Mouse (Mus musculus) urinary bladder, postnatal 4 days (tissue): ENCODE data around the gene Haus5.

Experiments
- DNase-seq, 2 experiments: peaks; one replicate each; pipeline ENCODE4 v3.0.0; 2021 to 2022; ENCODE audit warnings: low spot score in 2 of 2

Gene Haus5

GRCm38 (mm10) chr7:30664529-30665200 lies at the start of gene Haus5:
Haus5 (minus strand) TSS chr7:30664994.
- DNase-seq: peak; percentile 77 to 92

GRCm38 (mm10) chr7:30711942-30712341 lies 47.1 kb upstream of the Haus5 start, which contains the start of gene Atp4a:
Atp4a (plus strand) TSS chr7:30712209.
- DNase-seq: no peak

- DNase-seq: no peak
Measured at GRCm38 (mm10) chr7:30707441-30707840, 42.6 kb upstream of the Haus5 start.

GRCm38 (mm10) chr7:30706214-30706882 lies 41.6 kb upstream of the Haus5 start:
- DNase-seq: no peak

GRCm38 (mm10) chr7:30698589-30698988 lies 33.8 kb upstream of the Haus5 start, which contains the start of gene 2200002J24Rik:
2200002J24Rik (plus strand) TSS chr7:30698926.
- peak in 1 of 2 experiments; percentile 62 for DNase-seq

DNA sequence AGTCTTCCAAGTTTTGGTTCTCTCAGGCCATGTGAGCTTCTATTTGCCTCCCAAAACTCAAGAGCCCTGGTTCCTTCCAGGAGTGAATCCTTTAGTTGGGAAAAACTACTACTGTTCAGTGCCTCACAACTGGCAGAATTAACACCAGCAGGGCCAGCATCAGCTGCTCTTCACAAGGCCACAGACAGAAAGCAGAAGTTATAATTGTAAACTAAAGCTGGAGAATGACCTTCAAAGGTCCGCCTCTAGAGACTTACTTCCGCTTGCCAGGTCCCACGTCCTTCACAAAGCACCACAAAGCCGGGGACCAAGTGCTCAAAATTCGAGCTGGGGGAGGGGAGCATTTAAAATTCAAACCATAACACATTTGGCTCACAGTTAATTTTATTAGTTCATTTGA lies 33.3 kb upstream of the Haus5 start:
- no peak for DNase-seq

GRCm38 (mm10) chr7:30688325-30688724 lies 23.5 kb upstream of the Haus5 start:
- no peak for DNase-seq

GRCm38 (mm10) chr7:30683425-30683824 lies 18.6 kb upstream of the Haus5 start:
- DNase-seq: no peak

GRCm38 (mm10) chr7:30681897-30682296 lies 17.1 kb upstream of the Haus5 start:
- DNase-seq: peak in 1 of 2 experiments; percentile 32

- no peak for DNase-seq
Measured at GRCm38 (mm10) chr7:30678263-30678975, 13.6 kb upstream of the Haus5 start.

DNA sequence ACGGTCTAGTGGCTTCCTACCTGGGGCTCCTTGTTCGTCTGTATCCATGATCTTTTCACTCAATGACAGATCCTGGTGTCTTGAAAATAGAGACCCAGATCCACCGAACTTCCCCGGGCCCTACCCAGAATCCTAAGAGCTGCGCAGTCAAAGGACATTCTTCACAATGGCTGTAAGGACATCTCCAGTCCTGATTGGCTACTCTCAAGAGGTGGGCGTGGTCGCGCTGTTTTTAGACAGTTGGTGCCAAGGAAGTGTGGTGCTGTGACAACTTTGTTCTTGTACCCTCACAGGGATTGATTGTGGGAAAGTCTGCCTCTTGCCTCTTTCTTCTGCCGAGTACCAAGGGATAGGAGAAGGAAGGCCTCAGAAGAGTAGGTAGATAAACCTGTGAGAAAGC lies 6.7 kb upstream of the Haus5 start, which contains the start of gene Pmis2:
Pmis2 (minus strand) TSS at position 126 of the 400 bp plus-strand sequence.
- DNase-seq: no peak

DNA sequence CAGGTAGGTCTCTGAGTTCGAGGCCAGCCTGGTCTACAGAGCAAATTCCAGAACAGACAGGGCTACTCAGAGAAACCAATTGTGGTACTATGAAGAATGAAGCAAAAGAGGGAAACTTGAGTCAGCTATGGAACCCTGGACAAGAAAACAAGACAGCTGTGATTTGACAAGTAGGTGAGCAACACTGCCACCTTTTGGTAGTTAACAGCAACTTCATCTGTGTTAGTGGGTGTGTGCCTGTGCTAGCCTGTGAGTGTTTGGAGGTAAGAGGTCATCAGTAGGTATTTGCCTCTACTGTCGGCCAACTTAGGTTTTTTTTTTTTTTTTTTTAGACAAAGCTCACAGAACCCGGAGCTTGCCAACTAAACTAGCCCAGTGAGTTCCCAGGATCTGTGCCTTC lies 4.4 kb upstream of the Haus5 start:
- DNase-seq: no peak

- no peak for DNase-seq
Measured at GRCm38 (mm10) chr7:30665321-30665720, 527 bp upstream of the Haus5 start.

DNA sequence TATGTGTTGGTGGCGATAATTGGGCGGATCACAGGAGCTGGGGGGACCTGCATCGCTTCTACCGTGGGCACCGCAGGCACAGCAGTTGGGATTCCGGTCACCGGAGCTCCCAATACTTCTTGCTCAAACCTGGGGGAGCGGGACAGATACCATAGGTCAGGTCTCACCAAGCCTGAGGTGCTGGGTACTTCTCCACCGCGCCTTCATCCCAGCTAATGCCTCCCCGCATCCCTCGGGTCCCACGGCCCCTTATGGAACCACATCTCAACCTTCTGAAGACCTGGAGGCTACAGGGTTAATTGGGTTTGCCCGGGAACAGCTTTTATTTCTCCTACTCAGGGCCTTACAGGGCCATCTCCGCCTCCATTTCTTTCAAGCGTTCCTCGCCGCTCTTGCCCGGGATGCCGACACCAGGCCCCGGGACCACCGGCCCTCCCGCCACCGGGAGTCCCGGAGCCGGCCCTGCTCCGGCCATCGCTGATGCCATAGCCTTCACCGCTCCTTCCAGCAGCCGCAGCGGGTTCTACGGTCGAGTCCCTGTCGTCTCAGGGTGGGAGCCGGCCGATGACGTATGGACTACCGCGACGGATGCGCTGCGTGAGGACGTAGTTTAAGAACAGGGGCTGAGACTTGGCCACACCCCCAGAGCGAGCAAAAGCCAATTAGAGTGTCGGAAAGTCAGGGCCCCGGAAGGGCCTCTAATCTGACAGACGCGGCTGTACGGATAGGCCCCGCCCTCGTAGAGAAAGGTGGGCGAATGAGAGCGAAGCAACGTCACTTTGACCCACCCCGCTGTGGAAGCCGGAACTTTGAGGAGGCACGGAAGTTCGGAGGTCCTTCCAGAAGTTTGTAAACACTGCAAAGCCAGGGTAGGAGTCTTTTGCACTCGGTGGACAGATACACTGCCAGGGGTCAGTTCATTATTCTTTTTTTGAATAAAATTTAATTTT lies 14.9 kb downstream of the Haus5 start, which contains the start of gene Rbm42:
Rbm42 (minus strand) TSS at position 727 of the 950 bp plus-strand sequence.
- DNase-seq: peak; percentile 97

DNA sequence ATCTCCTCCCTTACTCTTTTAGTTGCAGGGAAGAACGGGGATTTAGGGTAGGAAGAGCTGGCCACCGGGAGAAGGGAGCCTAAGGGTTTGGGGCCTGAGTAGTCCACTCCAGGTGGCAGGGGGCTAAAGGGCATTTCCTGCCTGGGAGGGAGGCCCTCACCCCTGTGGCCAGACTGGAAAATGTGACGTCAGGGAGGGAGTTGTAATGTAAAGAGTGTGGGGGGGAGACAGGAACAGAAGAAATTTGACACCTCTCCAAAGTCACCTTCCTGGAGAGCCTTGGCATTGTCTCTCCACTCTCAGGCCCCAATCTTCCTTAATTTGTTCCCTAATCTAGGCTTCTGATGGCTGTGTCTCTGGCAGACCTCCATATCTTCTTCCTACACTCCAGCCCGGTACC lies 25.7 kb downstream of the Haus5 start:
- no peak for DNase-seq

DNA sequence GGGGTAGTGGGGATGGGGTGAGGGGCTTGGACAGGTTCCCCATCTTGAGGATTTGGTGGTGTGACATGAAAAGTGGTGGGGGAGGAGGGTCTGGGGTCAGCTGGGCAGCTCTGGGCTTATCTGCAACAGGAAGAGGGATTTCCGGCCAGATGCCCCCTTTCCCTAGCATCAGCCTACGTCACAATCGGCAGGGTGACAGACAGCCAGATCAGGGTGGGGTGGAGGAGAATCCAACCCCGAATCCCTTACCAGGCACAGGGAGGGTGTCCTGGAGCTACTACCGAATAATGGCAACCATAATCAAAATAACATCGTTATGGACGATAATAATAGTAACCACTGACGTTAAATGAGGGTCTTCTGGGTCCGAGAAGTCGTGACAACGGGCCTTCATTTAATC lies 28.4 kb downstream of the Haus5 start:
- no peak for DNase-seq

DNA sequence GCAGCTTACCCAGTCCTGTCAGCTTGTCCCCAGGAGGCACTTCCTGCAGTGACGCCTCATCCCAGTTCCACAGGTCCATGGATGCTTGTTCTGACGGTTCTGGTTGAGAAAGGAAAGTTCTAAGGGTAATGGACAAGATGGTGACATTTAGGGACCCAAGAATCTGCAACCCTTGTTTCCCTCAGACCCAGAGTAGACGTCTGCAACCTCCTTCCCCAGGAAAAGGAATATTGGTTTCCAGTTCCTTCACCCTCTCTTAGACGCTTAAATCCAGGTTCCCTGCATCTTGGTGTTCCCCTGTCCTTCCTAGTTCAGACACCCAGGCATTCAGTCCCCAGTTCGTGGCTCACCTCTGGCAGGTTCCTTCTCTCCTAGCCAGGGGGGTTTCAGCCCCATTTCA lies 29.0 kb downstream of the Haus5 start, which contains the start of gene Etv2:
Etv2 (minus strand) TSS at position 101 of the 400 bp plus-strand sequence.
- DNase-seq: no peak

DNA sequence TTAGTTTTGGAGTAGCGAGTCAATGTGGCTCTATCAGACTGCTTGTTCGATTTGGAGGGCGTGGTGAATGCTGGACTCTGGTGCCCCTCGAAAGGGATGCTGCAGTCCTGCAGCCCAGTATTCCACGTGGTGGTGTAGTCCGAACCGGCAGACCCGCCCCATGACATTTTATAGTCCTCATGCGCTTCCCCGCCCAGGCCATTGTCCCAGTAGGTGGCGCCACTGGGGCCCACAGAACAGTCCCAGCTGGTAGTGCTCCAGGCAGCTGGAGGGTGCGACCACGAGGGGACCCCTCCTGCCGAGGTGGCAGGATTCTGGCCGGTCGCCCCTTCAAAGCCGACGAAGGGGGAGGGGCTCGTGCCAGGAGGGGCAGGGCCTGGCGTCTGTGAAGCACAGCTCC lies 30.2 kb downstream of the Haus5 start:
- peak; percentile 48 to 72 for DNase-seq

GRCm38 (mm10) chr7:30633762-30634412 lies 30.9 kb downstream of the Haus5 start:
- DNase-seq: no peak

DNA sequence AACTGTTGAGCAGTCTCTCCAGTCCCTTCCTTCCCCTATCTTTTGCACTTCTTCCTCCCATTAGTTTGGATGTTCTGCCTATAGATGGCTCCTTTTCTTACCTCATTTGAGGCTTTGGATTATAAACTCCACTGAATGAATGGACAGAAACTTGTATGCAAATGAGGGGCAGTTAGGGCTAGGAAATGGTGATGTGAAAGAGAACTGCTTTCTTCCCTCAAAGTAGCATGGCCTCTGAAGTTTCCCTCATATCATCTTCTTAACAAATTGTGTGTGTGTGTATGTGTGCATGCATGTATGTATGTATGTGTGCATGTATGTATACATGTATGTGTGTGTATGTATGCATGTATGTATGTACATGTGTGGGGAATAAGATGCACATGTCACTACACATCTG lies 35.8 kb downstream of the Haus5 start:
- DNase-seq: no peak

DNA sequence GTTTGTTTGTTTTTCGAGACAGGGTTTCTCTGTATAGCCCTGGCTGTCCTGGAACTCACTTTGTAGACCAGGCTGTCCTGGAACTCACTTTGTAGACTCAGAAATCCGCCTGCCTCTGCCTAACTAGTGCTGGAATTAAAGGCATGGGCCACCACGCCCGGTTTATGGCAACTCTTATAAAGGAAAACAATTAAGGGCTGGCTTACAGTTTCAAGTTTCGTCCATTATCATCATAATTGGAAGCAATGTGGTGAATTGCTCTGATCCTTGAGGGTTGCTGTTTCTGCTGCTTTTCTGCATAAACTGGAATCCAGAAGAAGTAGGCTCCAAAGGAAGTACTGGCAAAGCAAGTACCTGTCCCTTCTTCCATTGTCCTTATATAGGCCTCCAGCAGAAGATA lies 38.1 kb downstream of the Haus5 start:
- DNase-seq: no peak
